Mouse (Mus musculus): Measurements from ENCODE around the gene Tmem265.

- TF ChIP-seq POLR2A (IDR thresholded peaks at IDR 0.05; ENCODE audit: low read depth, low read length): no peak
- no peak for TF ChIP-seq CTCF (conservative IDR thresholded peaks at IDR 0.05; ENCODE audit: insufficient read depth, insufficient read length, low read depth, low read length)
These were observed 54.0 kb downstream of the Tmem265 start, which contains the start of gene Zfp629 for GRCm38 (mm10) chr7:127614891-127615843.
